Mouse (Mus musculus) large intestine, adult 2 months (tissue): ENCODE results near the gene Bend5. TPM values are rescaled to one million over a fixed set of nuclear protein-coding genes. Genes with fewer than 3 reads are reported as not detected.

ENCODE experiments used
- DNase-seq: peaks from one replicate; pipeline ENCODE4 v3.0.0-alpha.2; 2012; ENCODE audit warnings: low read depth, low spot score
- WGBS: fragments of 180-500 bp; shearing (Covaris S2); methylation state at CpG from one replicate; pipeline ENCODE4 v1.1.7; 2018; 5-methylcytosine and 5-hydroxymethylcytosine counted together
- polyA plus RNA-seq: library from polyadenylated mRNA; depleted of rRNA; stranded (reverse); fragments of >200 nt; gene quantifications from 2 replicates; pipeline ENCODE4 v1.2.3, GENCODE M21; 2012

Bend5 gene
- polyA plus RNA-seq, 1 experiment = 4.2 TPM

DNA sequence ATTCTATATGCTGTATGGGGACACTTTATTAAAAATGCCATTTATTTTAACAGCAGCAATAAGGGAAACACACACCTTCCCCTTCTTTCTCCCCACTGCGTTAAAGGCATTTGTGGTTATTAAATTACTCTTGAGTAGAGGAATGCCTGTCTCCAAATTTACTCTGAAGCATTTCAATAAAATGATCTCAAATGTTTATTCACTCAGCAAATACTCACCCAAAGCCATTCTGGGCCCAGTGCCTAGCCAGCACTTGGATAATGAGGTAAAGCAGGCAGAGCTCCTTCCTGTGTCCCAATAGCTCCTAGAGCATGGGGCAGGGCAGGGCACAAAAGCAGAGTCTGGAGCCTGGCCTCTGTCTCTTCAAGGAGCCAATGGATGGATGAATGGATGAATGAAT, 58.2 kb downstream of the Bend5 start:
- 33% methylated on average over 1 of the region's 1 CpGs for WGBS
- DNase-seq = no peak

DNA sequence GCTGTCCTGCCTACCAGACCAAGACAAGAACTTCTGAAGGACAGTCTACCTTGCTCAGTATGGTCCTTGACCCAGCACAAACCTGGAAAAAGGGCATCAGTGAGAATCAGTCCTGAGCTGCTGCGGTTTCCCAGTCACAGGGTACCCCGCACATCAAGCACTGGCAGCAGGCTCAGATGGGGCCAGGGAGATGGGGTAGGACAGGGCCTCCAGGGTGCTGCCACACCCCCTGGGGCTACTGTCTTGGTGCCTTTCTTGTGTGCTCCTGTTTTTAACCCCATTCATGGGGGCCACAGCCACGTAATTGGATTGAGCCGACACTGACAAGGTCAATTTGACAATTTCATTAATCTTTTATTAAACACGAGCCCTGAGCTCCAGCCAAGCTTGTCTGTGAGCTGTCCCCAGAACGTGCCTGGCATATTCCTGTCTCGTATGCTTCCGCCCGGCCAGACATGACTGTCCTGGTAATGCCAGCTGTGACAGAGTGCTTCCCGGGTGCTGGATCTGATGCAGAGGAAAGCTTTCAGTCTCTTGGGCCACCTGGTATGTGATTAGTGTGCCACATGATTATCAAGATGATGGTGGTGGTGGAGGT, 60.7 kb downstream of the Bend5 start:
- DNase-seq = no peak
- 76% methylated on average over 10 of the region's 10 CpGs for whole genome bisulfite sequencing

DNA sequence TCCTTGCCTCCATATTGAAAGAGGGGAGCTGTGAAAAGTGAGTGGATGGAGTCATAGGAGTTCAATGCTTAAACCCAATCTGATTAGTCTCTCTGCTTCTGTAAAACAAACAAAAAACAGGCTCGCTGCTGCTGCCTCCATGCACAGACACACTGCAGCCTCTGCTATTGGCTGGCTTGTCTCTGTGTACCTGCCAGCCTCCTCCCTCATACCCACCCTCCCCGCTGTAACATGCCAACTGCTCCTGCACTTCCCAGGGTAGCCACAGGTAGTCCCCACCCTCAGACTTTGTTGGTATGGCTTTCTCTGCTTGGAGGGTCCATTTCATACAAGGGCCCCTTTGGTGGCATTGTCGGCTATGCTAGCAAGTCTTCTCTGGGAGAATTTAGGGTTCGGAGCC, 62.7 kb downstream of the Bend5 start:
- DNase-seq = no peak
- WGBS = 46% methylated on average over 4 of the region's 4 CpGs

DNA sequence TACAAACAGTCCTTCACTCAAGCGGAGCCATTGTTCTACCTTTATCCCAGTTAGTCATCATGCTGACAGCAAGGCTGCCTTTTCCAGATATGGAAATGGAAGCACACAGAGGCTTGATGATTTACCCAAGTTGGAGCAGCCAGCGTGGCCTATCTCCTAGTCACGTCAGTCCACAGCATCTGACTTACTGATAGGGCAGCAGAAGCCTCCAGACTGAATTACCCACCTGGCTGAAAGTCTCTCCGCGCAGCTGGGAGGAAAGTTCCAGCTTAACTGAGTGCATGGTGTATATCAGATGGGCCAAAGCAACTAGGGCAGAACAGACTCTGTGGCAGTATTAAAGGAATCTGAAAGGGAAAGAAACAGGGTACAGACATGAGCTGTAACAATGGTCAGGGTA, 68.7 kb downstream of the Bend5 start:
- DNase-seq = no peak
- WGBS = 76% methylated on average over 5 of the region's 5 CpGs

DNA sequence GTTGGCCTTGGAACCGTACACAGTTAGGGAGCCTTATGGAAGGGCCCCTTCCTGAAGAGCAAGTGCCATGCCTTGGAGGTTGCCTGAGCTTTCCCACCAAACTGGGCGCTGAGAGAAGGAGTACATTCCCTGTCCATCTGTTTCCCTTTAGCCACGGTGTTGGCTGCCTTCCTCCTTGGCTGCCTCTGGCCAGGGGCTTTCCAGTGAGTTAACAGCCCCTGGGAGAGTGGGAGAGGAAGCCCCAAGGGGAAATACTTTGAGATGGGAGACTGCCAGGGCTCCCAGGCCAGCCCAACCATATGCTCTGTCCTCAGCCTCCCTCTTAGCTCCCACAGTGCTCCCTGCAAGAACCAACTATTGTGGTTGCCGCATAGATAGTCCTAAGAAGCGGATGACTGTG, 70.4 kb downstream of the Bend5 start:
- 53% methylated on average over 5 of the region's 5 CpGs for WGBS
- DNase-seq = no peak

GRCm38 (mm10) chr4:111486187-111486586, 71.4 kb downstream of the Bend5 start:
- no peak for DNase-seq
- 80% methylated on average over 5 of the region's 5 CpGs for WGBS

GRCm38 (mm10) chr4:111487233-111487843, 72.5 kb downstream of the Bend5 start:
- DNase-seq = no peak
- 83% methylated on average over 4 of the region's 4 CpGs for WGBS

- DNase-seq = no peak
- WGBS = 60% methylated on average over 5 of the region's 5 CpGs
Measured at GRCm38 (mm10) chr4:111493750-111494404, 79.1 kb downstream of the Bend5 start.

GRCm38 (mm10) chr4:111495949-111496348, 81.1 kb downstream of the Bend5 start:
- DNase-seq = peak; percentile 21
- 1% methylated on average over 2 of the region's 2 CpGs for WGBS

DNA sequence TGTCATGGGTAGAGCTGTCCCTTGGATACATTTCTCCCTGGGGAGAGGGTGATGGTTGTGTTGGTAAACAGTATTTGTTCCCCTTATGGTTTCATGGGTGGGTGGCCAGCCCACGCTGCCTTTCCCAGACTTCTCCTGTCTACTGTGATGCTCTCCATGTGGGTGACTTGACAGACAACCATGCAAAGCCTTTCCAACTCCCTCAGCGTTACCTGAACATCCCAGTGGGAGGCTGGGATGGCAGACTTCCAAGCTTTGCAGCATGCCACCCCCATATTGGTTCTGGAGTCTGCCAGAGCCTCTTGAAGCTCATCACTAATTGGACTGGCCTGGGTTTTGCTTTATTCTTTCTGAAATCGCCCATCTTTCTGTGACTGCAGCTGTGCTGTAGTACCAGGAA, 83.9 kb downstream of the Bend5 start:
- WGBS = 50% methylated on average over 3 of the region's 3 CpGs

DNA sequence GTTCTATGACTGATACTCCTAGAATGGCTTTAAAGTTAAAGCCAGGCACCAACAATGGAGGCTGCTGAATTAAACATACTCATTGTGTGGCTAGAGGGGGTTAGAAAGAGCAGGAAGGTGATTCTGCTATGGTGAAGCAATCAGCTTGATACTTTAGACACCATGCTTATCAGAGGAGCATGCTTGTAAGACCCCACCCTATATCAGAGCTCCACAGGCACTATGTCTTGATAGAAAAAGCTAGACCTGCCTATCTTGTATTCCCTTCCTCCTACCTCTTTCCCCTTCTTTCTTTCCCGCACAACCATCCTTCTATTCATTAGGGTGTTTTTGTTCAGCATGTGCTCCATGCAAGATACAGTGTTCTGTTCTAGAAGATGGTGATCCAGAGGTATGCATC, 86.6 kb downstream of the Bend5 start:
- 81% methylated on average over 1 of the region's 1 CpGs for WGBS
- no peak for DNase-seq

More for the DNA sequence above, 83.9 kb downstream of the Bend5 start:
- DNase-seq = no peak

DNA sequence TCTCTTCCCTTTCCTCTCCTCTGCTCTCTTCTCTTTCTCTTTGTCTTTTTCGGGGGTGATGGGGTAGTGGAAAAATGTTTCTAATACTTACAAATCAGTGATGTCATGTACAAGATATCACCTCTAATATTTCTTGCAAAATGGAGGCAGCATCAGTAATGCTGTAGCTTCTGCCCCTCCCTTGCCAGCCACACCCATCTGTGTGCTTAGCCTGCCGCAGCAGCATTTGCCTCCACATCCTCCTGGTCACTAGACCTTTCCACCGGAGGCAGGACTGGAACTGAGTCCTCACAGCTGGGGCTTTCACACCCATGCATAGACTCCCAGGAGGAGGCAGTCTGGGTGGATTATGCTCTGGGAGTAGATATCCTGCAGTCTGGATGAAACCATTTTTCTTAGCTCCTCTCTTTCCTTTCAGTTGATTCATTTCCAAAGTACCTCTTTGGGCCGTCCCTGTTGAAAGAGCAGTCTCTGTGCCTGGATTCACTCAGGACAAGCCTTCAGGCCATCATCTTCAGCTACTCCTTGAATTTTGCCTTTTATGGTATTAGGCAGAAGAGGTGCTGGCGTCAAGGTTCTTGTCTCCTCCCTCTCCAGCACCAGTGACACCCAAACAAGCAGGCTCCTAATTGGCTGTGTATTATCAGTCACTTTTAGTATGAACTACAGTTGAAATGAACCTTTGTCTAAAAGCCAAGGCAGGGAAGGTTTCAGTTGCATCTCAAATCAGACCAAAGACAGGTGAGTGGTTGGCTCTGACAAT, 88.3 kb downstream of the Bend5 start:
- DNase-seq = no peak
- 60% methylated on average over 5 of the region's 5 CpGs for WGBS

- DNase-seq = no peak
- 84% methylated on average over 2 of the region's 2 CpGs for WGBS
Measured at GRCm38 (mm10) chr4:111504952-111505351, 90.1 kb downstream of the Bend5 start.
